Mouse (Mus musculus) bone marrow, adult 2 months (tissue): ENCODE measurements around the gene Tenm4. TPM values are rescaled to one million over a fixed set of nuclear protein-coding genes. Genes with fewer than 3 reads are reported as not detected.

Source experiments
- H3K27ac ChIP-seq: fragments of 200-500 bp; 2 replicates; pipeline ENCODE4 v1.5.1; 2012; ENCODE audit warnings: low read depth, mild to moderate bottlenecking, control low read depth, inconsistent platforms, low read length; ENCODE audit not compliant: control insufficient read depth, poor library complexity, insufficient read depth
- H3K4me1 ChIP-seq: fragments of 200-500 bp; 2 replicates; pipeline ENCODE4 v1.6.1; 2011; ENCODE audit warnings: low read length; ENCODE audit not compliant: control insufficient read depth, insufficient read depth
- H3K4me3 ChIP-seq: fragments of 200-500 bp; replicated peaks from 2 replicates; pipeline ENCODE3; 2011; ENCODE audit warnings: mild to moderate bottlenecking, low read depth, low read length, control low read depth; ENCODE audit not compliant: control insufficient read depth
- CTCF ChIP-seq: fragments of 200-500 bp; IDR thresholded peaks from 2 replicates; pipeline ENCODE4 v1.5.1; 2011; ENCODE audit warnings: low read length, control low read depth; ENCODE audit not compliant: control insufficient read depth, insufficient read depth
- POLR2A ChIP-seq: fragments of 200-500 bp; IDR thresholded peaks from 2 replicates; pipeline ENCODE4 v1.6.1; 2011; ENCODE audit warnings: low read depth, mild to moderate bottlenecking, control low read depth, low read length, borderline replicate concordance; ENCODE audit not compliant: control insufficient read depth
- WGBS: fragments of 180-500 bp; shearing (Covaris S2); methylation state at CpG from one replicate; pipeline ENCODE4 v1.1.7; 2018; 5-methylcytosine and 5-hydroxymethylcytosine counted together
- polyA plus RNA-seq: library from polyadenylated mRNA; stranded (reverse); fragments of >200 nt; gene quantifications from 2 replicates; pipeline ENCODE4 v1.2.4, GENCODE M21; 2011; ENCODE audit warnings: low replicate concordance; ENCODE audit not compliant: missing spikeins, insufficient read depth, insufficient read length

Gene Tenm4
- polyA plus RNA-seq, 1 experiment: 1.3 TPM

- WGBS: 77% methylated on average over 5 of the region's 5 CpGs
- no peak overlapping the region for H3K4me3 ChIP-seq
- H3K27ac ChIP-seq: no peak overlapping the region
- no peak for TF ChIP-seq POLR2A
- no peak for TF ChIP-seq CTCF
- peaks cover 9% of the 10 kb centered on the region for H3K4me1 ChIP-seq
Observed at GRCm38 (mm10) chr7:96786262-96787044, 615.4 kb downstream of the Tenm4 start.

GRCm38 (mm10) chr7:96788135-96788534, 617.1 kb downstream of the Tenm4 start:
- 72% methylated on average over 4 of the region's 4 CpGs for WGBS
- H3K4me3 ChIP-seq: no peak overlapping the region
- H3K27ac ChIP-seq: no peak overlapping the region
- TF ChIP-seq POLR2A (no peak), CTCF (no peak)
- peaks cover 6% of the 10 kb centered on the region; the same call in 1 of the 2 replicates for H3K4me1 ChIP-seq

GRCm38 (mm10) chr7:96790326-96790725, 619.3 kb downstream of the Tenm4 start:
- H3K27ac ChIP-seq: no peak overlapping the region
- no peak for TF ChIP-seq POLR2A
- no peak for TF ChIP-seq CTCF
- 19% methylated on average over 2 of the region's 2 CpGs for WGBS
- H3K4me3 ChIP-seq: no peak overlapping the region
- H3K4me1 ChIP-seq: peaks cover 6% of the 10 kb centered on the region; the same call in 1 of the 2 replicates

GRCm38 (mm10) chr7:96792456-96793229, 621.6 kb downstream of the Tenm4 start:
- Histone ChIP-seq H3K27ac (no peak overlapping the region), H3K4me3 (no peak overlapping the region), H3K4me1 (peaks cover 6% of the 10 kb centered on the region; the same call in 1 of the 2 replicates)
- 73% methylated on average over 8 of the region's 8 CpGs for WGBS
- TF ChIP-seq POLR2A (no peak), CTCF (no peak)

GRCm38 (mm10) chr7:96796033-96796741, 625.1 kb downstream of the Tenm4 start:
- H3K27ac ChIP-seq: no peak overlapping the region
- WGBS: 73% methylated on average over 9 of the region's 9 CpGs
- no peak overlapping the region for H3K4me3 ChIP-seq
- peaks cover 1% of the 10 kb centered on the region; the same call in 1 of the 2 replicates for H3K4me1 ChIP-seq
- no peak for TF ChIP-seq POLR2A
- TF ChIP-seq CTCF: no peak

- Histone ChIP-seq H3K4me1 (no peaks in the 10 kb centered on the region; the same call in 1 of the 2 replicates), H3K4me3 (no peak overlapping the region), H3K27ac (no peak overlapping the region)
- TF ChIP-seq POLR2A: no peak
- no peak for TF ChIP-seq CTCF
- WGBS: 91% methylated on average over 20 of the region's 20 CpGs
Observed at GRCm38 (mm10) chr7:96796788-96797485, 625.9 kb downstream of the Tenm4 start.

- Histone ChIP-seq H3K4me1 (no peaks in the 10 kb centered on the region; the same call in 1 of the 2 replicates), H3K4me3 (no peak overlapping the region), H3K27ac (no peak overlapping the region)
- TF ChIP-seq POLR2A: no peak
- TF ChIP-seq CTCF: no peak
- WGBS: 84% methylated on average over 13 of the region's 13 CpGs
Observed at GRCm38 (mm10) chr7:96797716-96798332, 626.8 kb downstream of the Tenm4 start.
